Mouse (Mus musculus) heart, postnatal 25 days (tissue): Measurements from ENCODE around the gene Acsm2. TPM values are rescaled to one million over a fixed set of nuclear protein-coding genes. Genes with fewer than 3 reads are reported as not detected.
"Not testable (repeated sequence)": the region's sequence is repeated elsewhere in the genome, so short reads cannot be mapped to it uniquely, and the experiment has no call there.

Source experiments
- DNase-seq: peaks from one replicate; pipeline ENCODE4 v3.0.0; 2022; ENCODE audit warnings: low spot score
- intact Hi-C: fragments of 180-260 bp; cut with DNase I; formaldehyde crosslinking; loops from one replicate; pipeline ENCODE4 v1.15.1; 2025
- total RNA-seq, 2 experiments: library from RNA; stranded (reverse); gene quantifications; 2 replicates each; pipeline ENCODE4 v1.2.3; 2021

Acsm2 gene
- total RNA-seq, 2 experiments from 2014 or later, result not detected

GRCm38 (mm10) chr7:119559789-119560451 lies 5.8 kb downstream of the Acsm2 start:
- DNase-seq, result no peak
- intact Hi-C loops, result no loop called here

GRCm38 (mm10) chr7:119560452-119560835 lies 6.3 kb downstream of the Acsm2 start:
- no peak for DNase-seq
- intact Hi-C loops, result no loop called here

- DNase-seq, result no peak
- intact Hi-C loops, result no loop called here
Observed at GRCm38 (mm10) chr7:119561441-119561840, 7.3 kb downstream of the Acsm2 start.

GRCm38 (mm10) chr7:119562476-119562875 lies 8.3 kb downstream of the Acsm2 start:
- not testable (repeated sequence) for DNase-seq

GRCm38 (mm10) chr7:119594530-119595107 lies 40.5 kb downstream of the Acsm2 start:
- no peak for DNase-seq
- intact Hi-C loops, result loop anchor here (10.0 kb wide), 1 partner anchor 60 kb away; no protein-coding TSS in a partner anchor

More at GRCm38 (mm10) chr7:119562476-119562875, 8.3 kb downstream of the Acsm2 start:
- intact Hi-C loops, result not testable (repeated sequence)

GRCm38 (mm10) chr7:119595306-119595705 lies 41.2 kb downstream of the Acsm2 start:
- DNase-seq, result no peak
- intact Hi-C loops, result loop anchor here (10.0 kb wide), 1 partner anchor 59 kb away; no protein-coding TSS in a partner anchor

- no peak for DNase-seq
- intact Hi-C loops, result loop anchor here (10.0 kb wide), 1 partner anchor 58 kb away; no protein-coding TSS in a partner anchor
Observed at GRCm38 (mm10) chr7:119596536-119596935, 42.4 kb downstream of the Acsm2 start.

GRCm38 (mm10) chr7:119601195-119601953 lies 47.2 kb downstream of the Acsm2 start:
- intact Hi-C loops, result no loop called here
- DNase-seq, result no peak

GRCm38 (mm10) chr7:119601954-119602317 lies 47.8 kb downstream of the Acsm2 start:
- intact Hi-C loops, result no loop called here
- DNase-seq, result no peak

- intact Hi-C loops, result no loop called here
- DNase-seq, result no peak
Observed at GRCm38 (mm10) chr7:119604903-119605483, 50.9 kb downstream of the Acsm2 start.

- DNase-seq, result no peak
- intact Hi-C loops, result no loop called here
Observed at GRCm38 (mm10) chr7:119605926-119606663, 52.0 kb downstream of the Acsm2 start.

- DNase-seq, result no peak
- intact Hi-C loops, result no loop called here
Observed at GRCm38 (mm10) chr7:119606664-119607076, 52.5 kb downstream of the Acsm2 start, which contains the start of gene Acsm1. TSS of gene Acsm1 (plus strand) at chr7:119607026.

GRCm38 (mm10) chr7:119607796-119608515 lies 53.8 kb downstream of the Acsm2 start:
- DNase-seq, result no peak
- intact Hi-C loops, result no loop called here

- DNase-seq, result no peak
- intact Hi-C loops, result no loop called here
Observed at GRCm38 (mm10) chr7:119616531-119616930, 62.4 kb downstream of the Acsm2 start.

- intact Hi-C loops, result no loop called here
- no peak for DNase-seq
Observed at GRCm38 (mm10) chr7:119617593-119617992, 63.5 kb downstream of the Acsm2 start.

- intact Hi-C loops, result no loop called here
- no peak for DNase-seq
Observed at GRCm38 (mm10) chr7:119618209-119618935, 64.2 kb downstream of the Acsm2 start.

GRCm38 (mm10) chr7:119620157-119620556 lies 66.0 kb downstream of the Acsm2 start:
- no peak for DNase-seq
- intact Hi-C loops, result no loop called here

GRCm38 (mm10) chr7:119638773-119639172 lies 84.6 kb downstream of the Acsm2 start:
- DNase-seq, result no peak
- intact Hi-C loops, result no loop called here
